Mouse (Mus musculus) heart, embryonic 10.5 days (tissue): ENCODE data around the gene Rpusd4. TPM values are rescaled to one million over a fixed set of nuclear protein-coding genes. Genes with fewer than 3 reads are reported as not detected.

Experiments
- DNase-seq: peaks from one replicate; pipeline ENCODE4 v3.0.0-alpha.2; 2017; ENCODE audit warnings: low spot score
- H3K27ac ChIP-seq: fragments of 300-500 bp; sonication (generic); 2 replicates; pipeline ENCODE4 v1.5.1; 2016; ENCODE audit warnings: mild to moderate bottlenecking
- H3K27me3 ChIP-seq: fragments of 300-500 bp; sonication (generic); 2 replicates; pipeline ENCODE4 v1.6.1; 2016; ENCODE audit warnings: mild to moderate bottlenecking; ENCODE audit not compliant: poor library complexity, insufficient read depth, severe bottlenecking
- H3K36me3 ChIP-seq: fragments of 300-500 bp; sonication (generic); 2 replicates; pipeline ENCODE4 v1.6.1; 2016; ENCODE audit warnings: mild to moderate bottlenecking, moderate library complexity
- H3K4me1 ChIP-seq: fragments of 300-500 bp; sonication (generic); 2 replicates; pipeline ENCODE4 v1.6.1; 2016; ENCODE audit warnings: mild to moderate bottlenecking
- H3K4me3 ChIP-seq: fragments of 300-500 bp; sonication (generic); 2 replicates; pipeline ENCODE4 v1.5.1; 2016; ENCODE audit warnings: mild to moderate bottlenecking, moderate library complexity
- H3K9me3 ChIP-seq: fragments of 300-500 bp; sonication (generic); 2 replicates; pipeline ENCODE4 v1.6.1; 2016; ENCODE audit warnings: mild to moderate bottlenecking, moderate library complexity
- WGBS: fragments of 180-500 bp; shearing (Covaris S2); methylation state at CpG from one replicate; pipeline ENCODE4 v1.1.7; 2016; 5-methylcytosine and 5-hydroxymethylcytosine counted together
- polyA plus RNA-seq: library from polyadenylated mRNA; unstranded; fragments of >200 nt; fragmentation: Nextera tagmentation; extraction: Ambion mirVana; gene quantifications from 2 replicates; pipeline ENCODE4 v1.2.1, GENCODE M21; 2016

Gene Rpusd4
- polyA plus RNA-seq, 1 experiment from 2014 or later = 26.5 TPM

DNA sequence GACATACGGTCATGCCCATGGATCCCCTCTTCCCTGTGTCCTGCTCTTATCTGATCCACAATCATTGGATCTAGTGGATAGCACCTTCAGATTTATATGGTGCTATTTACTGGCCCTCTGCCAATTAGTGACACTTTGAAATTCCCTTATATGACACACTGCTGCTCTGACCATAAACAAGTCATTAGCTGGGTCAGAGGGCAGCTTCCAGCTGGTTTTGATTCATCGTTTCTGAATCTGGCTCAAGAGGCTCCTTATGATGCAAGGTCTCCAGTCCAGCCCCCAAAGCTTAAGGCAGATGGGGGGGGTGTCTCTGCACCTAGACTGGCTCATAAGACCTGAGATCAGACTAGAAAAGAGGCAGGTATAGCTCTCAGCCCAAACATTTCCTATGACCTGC is 56.9 kb downstream of the Rpusd4 start:
- Histone ChIP-seq H3K27me3 (peaks cover 11% of the 10 kb centered on the region; the same call in 1 of the 2 replicates), H3K36me3 (no peaks in the 10 kb centered on the region), H3K4me1 (peaks cover 21% of the 10 kb centered on the region), H3K27ac (no peak overlapping the region), H3K4me3 (no peak overlapping the region), H3K9me3 (no peaks in the 10 kb centered on the region)
- 63% methylated on average over 2 of the region's 2 CpGs for WGBS
- no peak for DNase-seq

DNA sequence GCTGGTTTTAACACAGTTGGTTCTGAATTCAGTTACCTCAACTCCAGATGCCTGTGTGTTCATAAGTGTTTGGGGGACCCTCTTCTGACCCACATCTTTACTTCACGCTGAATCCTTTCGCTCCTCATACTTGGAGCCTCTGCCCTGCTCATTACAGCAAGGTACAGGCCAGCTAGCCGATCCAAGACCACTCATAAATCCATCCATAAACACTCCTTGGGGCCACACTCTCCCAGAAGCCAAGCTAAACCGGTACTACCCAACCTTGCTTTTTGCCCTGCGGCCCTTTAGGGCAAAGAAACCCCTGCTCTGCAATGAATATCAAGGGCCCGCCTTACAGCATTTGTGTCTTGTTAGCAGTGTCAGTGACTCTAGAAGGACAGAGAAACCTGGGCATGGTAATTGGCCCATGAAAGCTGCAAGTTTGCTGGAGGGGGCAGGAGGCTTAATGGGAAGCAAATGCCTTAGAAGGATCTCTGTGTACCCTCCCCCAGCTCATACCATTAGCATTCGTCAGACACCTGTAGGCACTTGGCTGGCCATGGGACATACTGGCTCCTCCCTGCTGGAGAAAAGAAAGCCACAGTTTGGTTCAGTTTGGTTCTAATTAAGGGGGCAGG is 59.1 kb downstream of the Rpusd4 start:
- no peak for DNase-seq
- Histone ChIP-seq H3K9me3 (no peaks in the 10 kb centered on the region), H3K4me1 (peaks cover 41% of the 10 kb centered on the region), H3K36me3 (no peaks in the 10 kb centered on the region), H3K4me3 (no peak overlapping the region), H3K27me3 (peaks cover 22% of the 10 kb centered on the region; the same call in 1 of the 2 replicates), H3K27ac (0 out of 2 replicates have a peak overlapping the region, but pooled peaks have one; percentile 52)
- WGBS = 56% methylated on average over 7 of the region's 7 CpGs

Other genes starting within 250 kb of the Rpusd4 start
- 16.0 and 18.4 TPM in 2 replicates for gene St3gal4, start 148.6 kb upstream of the Rpusd4 start, polyA plus RNA-seq
- gene Dcps, start 91.8 kb upstream of the Rpusd4 start, polyA plus RNA-seq = 74.8 and 81.9 TPM in 2 replicates
- gene Srpr, start 67.7 kb upstream of the Rpusd4 start, polyA plus RNA-seq = 96.1 and 97.8 TPM in 2 replicates
- gene Tirap, start 67.6 kb upstream of the Rpusd4 start, polyA plus RNA-seq = 14.1 and 15.3 TPM in 2 replicates
- gene Foxred1, start 56.8 kb upstream of the Rpusd4 start, polyA plus RNA-seq = 64.2 and 73.9 TPM in 2 replicates
- gene Fam118b, start 60 bp upstream of the Rpusd4 start, polyA plus RNA-seq = 31.1 and 40.9 TPM in 2 replicates
- gene Cdon, start 153.3 kb downstream of the Rpusd4 start, polyA plus RNA-seq = 4.0 and 6.2 TPM in 2 replicates